In genomic region chr2:26300161-26300807, GRCm38 (mm10) we compare ENCODE assay signal across 9 mouse cellular contexts. TPM values are rescaled to one million over a fixed set of nuclear protein-coding genes. Genes with fewer than 3 reads are reported as not detected.
A peak's percentile ranks its signal among the peaks of the same experiment; 100 is the strongest.
DNase-seq lines count a peak whose midpoint lies in the region; ATAC-seq lines count a peak whose summit lies in the region.
"Had no signal": no experiment of that assay in that cellular context is flagged by ENCODE, and none has a peak within 500 bp of the region (broad histone marks: within the 10 kb centered on the region; RNA-seq: fewer than 3 reads in every experiment).

No protein-coding gene starts in this region.

- H3K9me3 ChIP-seq in heart, embryonic 15.5 days (replicated peaks): no peaks in the 10 kb centered on the region

- DNase-seq in heart, postnatal 10 days: no peak
- DNase-seq in adrenal gland, postnatal 10 days: peak; percentile 72
- peak; percentile 71 for DNase-seq in fat pad, adult 2 months (ENCODE audit: extremely low read depth, low read depth, low spot score)
- peak; percentile 41 for DNase-seq in lung, postnatal 36 days
- DNase-seq in spleen, postnatal 14 days (ENCODE audit: low spot score in 2 of 2): no peak
- no peak for DNase-seq in left cerebral cortex, postnatal 36 days (ENCODE audit: low spot score in 2 of 2)
- no peak for DNase-seq in right cerebral cortex, adult 2 months (ENCODE audit: low spot score in 2 of 2)

- ATAC-seq in heart, embryonic 15.5 days (replicated peaks; ENCODE audit: insufficient number of reproducible peaks, insufficient read depth, low FRiP score, low read depth): peak; percentile 58

- no peaks in the 10 kb centered on the region for H3K27me3 ChIP-seq in heart, embryonic 15.5 days

- H3K4me2 ChIP-seq in heart, embryonic 15.5 days: peak overlapping the region; percentile 22; the same call in 1 of the 2 replicates

- H3K4me1 ChIP-seq in heart, embryonic 15.5 days (replicated peaks): peaks cover 44% of the 10 kb centered on the region

- H3K9ac ChIP-seq in heart, embryonic 15.5 days: no peak overlapping the region

- no peaks in the 10 kb centered on the region for H3K36me3 ChIP-seq in heart, embryonic 15.5 days

- H3K4me3 ChIP-seq in heart, embryonic 15.5 days: no peak overlapping the region

- WGBS in heart, embryonic 15.5 days: 25% methylated on average over 5 of the region's 5 CpGs

- peak overlapping the region; percentile 48 for H3K27ac ChIP-seq in heart, embryonic 15.5 days
- H3K27ac ChIP-seq: macrophage had no signal

- intact Hi-C loops in heart, postnatal 10 days (cut with DNase I): loop anchor here (5.0 kb wide), 1 partner anchor 267 kb away; no protein-coding TSS in a partner anchor
- intact Hi-C loops in left cerebral cortex, postnatal 36 days (cut with DNase I): loop anchor here (2.0 kb wide), 1 partner anchor 53 kb away; the partner anchor contains the start of gene Dnlz

RNA-seq across cellular contexts. Expression of gene Ccdc187, which starts 5.9 kb away (rescaled TPM):
- 0.08 and 0.15 TPM in 2 replicates for polyA plus RNA-seq in heart, embryonic 15.5 days (2015; fragmentation: Nextera tagmentation; extraction: Ambion mirVana)
- total RNA-seq in heart, postnatal 10 days (2021): under 1 TPM; 0.05 to 0.22 TPM
- 1 to 10 TPM in 1 of 2 experiments, under 1 TPM in 1; 0.81 to 1.5 TPM for total RNA-seq in adrenal gland, postnatal 10 days (2021)
- total RNA-seq in left cerebral cortex, postnatal 36 days (2021): 1 to 10 TPM; 1.3 to 3.5 TPM
- polyA plus RNA-seq: macrophage had no signal

RNA-seq across cellular contexts. Expression of gene Gpsm1, which starts 15.0 kb away (rescaled TPM):
- 64.4 and 71.6 TPM in 2 replicates for polyA plus RNA-seq in heart, embryonic 15.5 days (2015; fragmentation: Nextera tagmentation; extraction: Ambion mirVana)
- total RNA-seq in heart, postnatal 10 days (2021): 100 to 1,000 TPM; 168 to 234 TPM
- 10 to 100 TPM; 15.7 to 19.3 TPM for total RNA-seq in adrenal gland, postnatal 10 days (2021)
- 10 to 100 TPM; 44.4 to 58.4 TPM for total RNA-seq in left cerebral cortex, postnatal 36 days (2021)

RNA-seq across cellular contexts. Expression of gene Dnlz, which starts 51.6 kb away (rescaled TPM):
- polyA plus RNA-seq in heart, embryonic 15.5 days (2015; fragmentation: Nextera tagmentation; extraction: Ambion mirVana): 22.1 and 27.9 TPM in 2 replicates
- total RNA-seq in heart, postnatal 10 days (2021): 10 to 100 TPM; 14.8 to 16.3 TPM
- 10 to 100 TPM; 18.5 to 20.2 TPM for total RNA-seq in adrenal gland, postnatal 10 days (2021)
- 10 to 100 TPM; 27.5 to 28.7 TPM for total RNA-seq in left cerebral cortex, postnatal 36 days (2021)

Comparison
In these comparisons a context has a peak if more than half of its experiments do, and no peak if none do; other contexts are left out.
1. DNase-seq: peak in adrenal gland, postnatal 10 days (single experiment), fat pad, adult 2 months (single experiment) and lung, postnatal 36 days (single experiment); none in heart, postnatal 10 days (0 of 2), spleen, postnatal 14 days (0 of 2), left cerebral cortex, postnatal 36 days (0 of 2) and right cerebral cortex, adult 2 months (0 of 2).